Mouse (Mus musculus) heart, adult 8-10 months (tissue): Measurements from ENCODE around the gene Cbfa2t2. TPM values are rescaled to one million over a fixed set of nuclear protein-coding genes. Genes with fewer than 3 reads are reported as not detected.
A peak's percentile ranks its signal among the peaks of the same experiment; 100 is the strongest.

Experiments
- DNase-seq: peaks from one replicate; pipeline ENCODE4 v3.0.0; 2022; ENCODE audit warnings: low spot score
- total RNA-seq, 4 experiments: library from RNA; stranded (reverse); gene quantifications; 2 replicates each; pipeline ENCODE4 v1.2.4; 2022

Gene Cbfa2t2
- total RNA-seq, 4 experiments from 2014 or later: 11.6 to 22.2 (median 16.0) TPM

DNA sequence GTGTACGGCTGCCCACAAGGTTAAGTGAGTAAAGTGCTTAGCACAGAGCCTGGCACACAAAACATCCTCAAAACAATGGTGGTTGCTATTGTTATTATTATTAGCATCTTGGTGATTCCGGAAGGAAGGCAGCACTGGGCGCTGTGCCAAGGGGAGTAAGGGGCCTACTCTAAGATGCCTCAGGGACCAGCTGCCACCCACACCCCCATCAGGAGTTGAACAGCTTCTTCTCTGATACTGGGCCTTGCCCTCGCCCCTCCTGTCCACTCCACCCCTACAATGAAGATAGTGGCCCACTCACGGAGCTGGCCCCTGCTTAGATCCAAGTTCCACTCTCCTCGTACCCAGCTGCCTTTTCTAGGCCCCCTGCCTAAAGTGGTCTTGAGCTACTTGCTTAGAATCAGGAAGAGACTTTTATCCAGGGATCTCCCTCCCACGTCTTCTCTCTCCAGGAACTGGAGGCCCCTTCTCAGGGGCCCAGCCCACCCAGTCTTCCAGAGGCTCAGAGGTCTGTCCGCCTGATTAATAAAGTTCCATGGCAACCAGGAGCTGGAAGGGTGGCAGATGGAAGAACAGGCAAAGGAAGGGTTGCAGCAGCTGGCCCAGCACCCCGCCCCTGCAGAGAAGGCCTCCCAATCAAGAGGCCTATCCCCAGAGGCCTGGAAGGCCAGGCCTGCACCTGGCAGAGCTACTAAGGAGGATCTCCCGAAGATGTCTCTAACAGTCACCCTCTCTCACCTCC, 132.2 kb downstream of the Cbfa2t2 start:
- no peak for DNase-seq

DNA sequence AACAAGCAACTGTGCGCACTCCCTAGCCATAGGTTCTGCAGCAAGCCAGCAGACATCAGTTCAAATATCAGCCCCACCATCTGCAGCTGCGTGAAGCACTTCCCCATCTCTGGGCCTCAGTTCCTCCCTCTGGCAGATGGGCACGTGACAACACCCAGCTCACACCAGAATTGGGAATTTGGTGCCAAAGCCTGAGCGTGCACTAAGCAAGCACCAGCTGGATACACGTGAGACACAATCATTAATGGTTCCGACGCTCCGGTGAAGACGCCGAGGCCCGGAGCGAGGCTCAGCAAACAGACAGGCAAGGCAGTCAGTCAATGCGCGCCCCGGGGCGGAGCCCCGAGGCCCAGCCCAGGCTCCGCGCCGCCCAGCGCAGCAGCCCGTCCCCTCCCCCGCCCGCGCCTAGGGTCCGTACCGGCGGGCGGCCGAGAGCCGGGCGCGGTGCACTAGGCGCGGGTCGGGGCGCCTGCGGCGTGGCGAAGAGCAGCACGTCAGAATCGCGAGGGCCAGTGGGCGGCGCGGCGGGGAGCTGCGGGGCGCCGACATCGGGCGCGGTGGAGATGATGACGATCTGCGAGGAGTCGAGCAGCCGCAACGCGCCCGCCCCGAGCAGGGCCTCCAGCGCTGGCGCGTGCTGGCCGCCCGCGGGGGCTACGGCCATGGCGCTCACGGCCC, 132.9 kb downstream of the Cbfa2t2 start:
- DNase-seq: no peak

DNA sequence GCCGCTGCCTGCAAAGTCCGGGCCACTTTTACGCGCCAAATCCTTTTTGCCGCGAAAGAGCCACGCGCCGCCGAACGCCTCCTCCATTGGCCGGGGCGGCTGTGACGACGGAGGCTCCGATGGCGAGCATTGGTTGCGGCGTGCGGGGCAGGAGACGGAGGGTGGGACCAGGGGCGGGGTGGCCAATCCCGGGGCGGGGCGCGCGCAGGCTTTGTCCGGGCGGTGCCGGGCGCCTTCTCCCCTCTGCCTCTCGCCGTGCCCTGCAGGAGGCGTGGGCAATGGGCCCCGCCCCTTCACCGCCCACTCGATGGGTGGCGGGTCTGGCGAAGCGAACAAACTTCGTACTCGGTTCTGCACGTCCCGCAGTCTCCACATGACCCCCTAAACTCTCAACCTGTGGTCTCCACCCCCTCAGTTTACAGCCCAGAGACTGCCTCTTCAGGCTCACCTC, 133.6 kb downstream of the Cbfa2t2 start, which contains the start of gene E2f1:
Gene E2f1 (minus strand): TSS at position 57 of the 451 bp plus-strand sequence.
- DNase-seq: peak; percentile 86

DNA sequence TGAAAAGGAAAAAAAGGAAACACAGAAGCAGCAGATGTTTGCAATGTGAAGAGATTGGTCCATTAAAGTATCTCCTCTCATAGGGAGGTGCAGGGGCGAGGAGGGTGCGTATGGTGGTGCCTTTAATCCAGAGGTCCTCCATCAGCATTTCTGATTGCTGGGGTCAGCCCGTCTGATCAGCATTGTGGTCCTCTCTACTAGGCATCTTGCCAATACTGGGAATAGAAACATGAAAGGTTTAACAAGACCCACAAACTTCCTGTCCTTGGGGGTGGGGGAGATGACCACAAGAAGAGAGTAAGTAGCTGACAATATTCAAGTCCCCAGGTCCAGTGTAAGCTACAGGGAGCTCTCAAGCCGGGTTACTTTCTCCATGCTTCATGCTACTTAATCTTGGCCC, 134.4 kb downstream of the Cbfa2t2 start:
- no peak for DNase-seq

DNA sequence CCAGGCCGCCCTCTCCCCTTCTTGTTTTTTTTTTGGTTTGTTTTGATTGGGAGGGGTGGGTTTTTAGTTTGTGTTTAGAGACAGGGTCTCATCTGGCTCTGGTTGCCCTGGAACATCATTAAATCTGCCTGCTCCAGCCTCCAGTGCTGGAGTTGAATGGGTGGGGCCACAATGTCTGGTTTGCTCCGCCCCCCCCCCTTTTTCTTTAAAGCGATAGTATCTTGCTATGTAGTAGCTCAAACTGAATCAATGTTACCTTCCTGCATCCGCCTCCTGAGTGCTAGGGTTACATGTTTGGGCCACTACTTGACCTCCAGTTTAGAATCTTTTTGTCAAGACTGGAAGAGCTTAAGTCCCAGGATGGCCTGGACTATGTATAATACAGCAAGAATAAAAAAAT, 135.0 kb downstream of the Cbfa2t2 start:
- no peak for DNase-seq

DNA sequence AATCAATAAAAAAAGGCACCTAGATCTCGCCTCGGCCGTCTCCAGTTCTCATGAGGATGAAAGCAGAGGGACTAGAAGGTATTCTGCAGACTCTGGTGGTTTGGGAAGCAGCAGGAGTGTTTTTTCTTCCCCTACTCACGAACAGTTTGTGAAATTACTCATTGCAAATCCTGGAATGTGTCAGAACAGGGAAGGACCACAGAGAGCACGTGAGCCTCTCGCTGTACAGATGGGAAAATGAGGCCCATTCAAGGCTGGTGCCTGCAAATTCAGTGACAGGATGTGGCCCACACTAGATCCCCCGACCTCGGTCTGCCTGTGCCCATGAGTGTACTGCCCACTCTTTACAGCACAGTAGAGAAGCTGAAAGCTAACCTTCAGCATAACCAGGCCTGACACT, 135.7 kb downstream of the Cbfa2t2 start:
- no peak for DNase-seq

DNA sequence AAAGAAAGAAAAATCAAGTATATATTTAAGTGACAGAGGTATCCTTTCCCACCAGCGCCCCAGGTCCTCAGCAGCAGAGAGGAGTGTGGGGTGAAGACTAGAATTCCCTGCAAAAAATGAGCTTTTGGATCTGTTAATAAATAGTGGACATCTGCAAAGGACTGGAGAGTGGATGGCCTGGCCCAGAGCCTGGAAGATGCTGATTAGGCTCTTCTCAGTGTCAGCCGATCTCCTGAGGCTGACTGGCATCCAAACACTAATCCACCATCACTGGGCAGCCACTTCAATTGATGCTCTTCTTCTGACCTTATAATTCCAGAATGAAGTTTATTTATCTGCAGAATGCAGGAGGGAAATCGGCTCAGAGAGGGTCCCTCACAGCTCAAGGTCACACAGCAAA, 136.7 kb downstream of the Cbfa2t2 start:
- DNase-seq: no peak

DNA sequence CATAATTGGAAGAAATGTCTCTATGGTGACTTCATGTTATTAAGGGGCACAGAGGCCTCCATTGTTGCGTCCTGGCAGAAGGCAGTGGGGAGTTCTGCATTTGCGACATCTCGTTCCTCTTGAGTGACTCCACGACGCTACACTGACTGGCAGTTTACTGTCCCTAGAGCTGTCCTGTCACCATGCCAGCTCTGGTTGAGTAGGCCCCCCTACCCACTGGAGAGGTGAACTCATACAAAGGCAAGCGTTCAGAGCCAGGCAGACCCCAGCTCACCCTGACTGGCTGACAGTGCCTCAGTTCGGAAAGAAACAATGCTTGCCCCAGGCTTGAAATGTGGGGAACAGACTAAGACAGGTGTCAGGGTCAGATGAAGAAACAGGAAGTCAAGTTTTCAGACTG, 138.0 kb downstream of the Cbfa2t2 start:
- no peak for DNase-seq

DNA sequence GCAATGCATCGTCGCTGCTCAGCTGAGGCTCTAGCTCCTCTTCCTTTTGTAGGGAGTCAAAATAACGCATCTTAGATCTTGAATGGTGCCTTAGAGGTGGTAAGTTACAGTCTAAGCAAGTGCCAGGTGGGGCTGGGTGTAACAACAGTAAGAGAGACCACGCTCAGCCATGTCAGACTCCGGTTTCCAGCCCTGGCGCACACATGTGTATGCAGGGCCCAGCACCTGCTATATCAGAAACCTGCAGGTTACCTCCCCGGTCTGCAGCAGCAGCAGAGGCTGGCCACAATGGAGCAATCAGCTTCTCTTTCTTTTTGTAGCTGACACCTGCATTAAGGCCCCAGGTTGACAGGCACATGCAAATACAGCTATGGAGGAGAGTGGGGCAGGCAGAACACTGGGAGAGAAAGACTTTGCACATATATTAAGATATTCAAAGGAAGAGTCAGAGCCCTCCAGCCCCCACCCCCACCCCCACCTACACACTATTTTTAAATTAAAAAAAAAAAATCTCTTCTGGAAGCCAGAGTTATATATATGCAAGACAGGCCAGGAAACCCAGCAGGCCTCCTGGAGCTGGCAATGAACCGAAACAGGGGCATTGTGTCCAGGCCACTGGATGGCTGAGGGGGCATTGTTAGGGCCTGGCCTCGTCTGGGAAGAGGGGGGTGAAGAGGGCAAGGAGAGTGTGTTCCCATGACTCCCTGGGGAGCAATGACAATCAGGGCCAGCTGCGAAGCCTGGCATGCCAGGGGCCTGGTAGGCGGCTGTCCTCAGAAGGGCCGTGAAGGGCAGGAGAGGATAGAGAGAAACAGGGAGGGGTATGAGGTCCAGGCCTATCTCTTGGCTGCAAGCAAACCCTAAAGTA, 140.8 kb downstream of the Cbfa2t2 start:
- DNase-seq: no peak

DNA sequence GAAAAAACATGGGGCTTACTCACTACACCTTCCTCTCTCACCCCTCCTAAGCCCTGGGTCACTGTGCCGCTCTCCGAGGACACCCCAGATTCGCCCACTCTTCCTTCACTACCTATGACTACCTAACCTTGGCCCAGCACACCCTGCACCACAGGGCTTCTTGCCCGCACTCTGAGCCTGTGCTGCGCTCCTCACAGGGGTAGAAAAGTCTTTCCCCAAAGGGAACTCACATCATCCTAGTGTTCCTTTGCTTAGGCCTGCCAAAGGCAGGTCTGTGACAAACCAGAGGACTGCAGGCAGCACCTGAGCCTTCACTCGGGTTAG, 141.4 kb downstream of the Cbfa2t2 start:
- no peak for DNase-seq

DNA sequence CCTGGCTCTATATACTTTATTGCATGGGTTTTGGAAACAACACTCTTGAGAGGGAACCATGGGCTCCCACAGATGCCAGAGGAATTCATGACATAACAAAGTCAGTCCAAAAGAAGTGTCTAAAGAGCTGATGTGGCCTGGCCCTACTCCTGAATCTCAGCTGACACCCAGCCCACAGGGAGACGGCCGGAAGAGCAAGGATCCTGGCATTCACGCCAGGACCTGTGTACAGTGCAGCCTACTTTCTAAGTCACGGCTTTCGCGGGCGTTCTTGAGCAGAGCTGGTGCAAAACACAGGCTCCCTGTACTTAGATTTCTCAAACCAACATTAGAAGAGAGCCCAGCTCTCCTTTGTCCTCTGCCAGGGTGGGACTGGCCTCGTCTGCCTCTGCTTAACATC, 144.3 kb downstream of the Cbfa2t2 start:
- no peak for DNase-seq

DNA sequence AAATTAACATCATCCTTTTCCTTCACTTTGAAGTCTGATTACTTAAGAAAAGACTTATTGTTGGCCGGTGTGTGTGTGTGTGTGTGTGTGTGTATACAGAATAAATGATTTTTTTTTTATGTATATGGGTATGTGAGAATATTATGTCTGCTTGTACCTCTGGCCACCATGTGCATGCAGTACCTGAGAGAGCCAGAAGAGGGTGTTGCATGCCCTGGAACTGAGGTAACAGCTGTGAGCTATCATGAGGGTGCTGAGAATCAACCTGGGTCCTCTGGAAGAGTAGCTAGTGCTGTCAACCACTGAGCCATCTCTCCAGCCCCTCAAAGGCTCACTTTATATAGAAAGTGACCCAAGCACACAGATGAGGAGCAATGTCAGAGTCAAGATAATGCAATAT, 145.1 kb downstream of the Cbfa2t2 start:
- no peak for DNase-seq

DNA sequence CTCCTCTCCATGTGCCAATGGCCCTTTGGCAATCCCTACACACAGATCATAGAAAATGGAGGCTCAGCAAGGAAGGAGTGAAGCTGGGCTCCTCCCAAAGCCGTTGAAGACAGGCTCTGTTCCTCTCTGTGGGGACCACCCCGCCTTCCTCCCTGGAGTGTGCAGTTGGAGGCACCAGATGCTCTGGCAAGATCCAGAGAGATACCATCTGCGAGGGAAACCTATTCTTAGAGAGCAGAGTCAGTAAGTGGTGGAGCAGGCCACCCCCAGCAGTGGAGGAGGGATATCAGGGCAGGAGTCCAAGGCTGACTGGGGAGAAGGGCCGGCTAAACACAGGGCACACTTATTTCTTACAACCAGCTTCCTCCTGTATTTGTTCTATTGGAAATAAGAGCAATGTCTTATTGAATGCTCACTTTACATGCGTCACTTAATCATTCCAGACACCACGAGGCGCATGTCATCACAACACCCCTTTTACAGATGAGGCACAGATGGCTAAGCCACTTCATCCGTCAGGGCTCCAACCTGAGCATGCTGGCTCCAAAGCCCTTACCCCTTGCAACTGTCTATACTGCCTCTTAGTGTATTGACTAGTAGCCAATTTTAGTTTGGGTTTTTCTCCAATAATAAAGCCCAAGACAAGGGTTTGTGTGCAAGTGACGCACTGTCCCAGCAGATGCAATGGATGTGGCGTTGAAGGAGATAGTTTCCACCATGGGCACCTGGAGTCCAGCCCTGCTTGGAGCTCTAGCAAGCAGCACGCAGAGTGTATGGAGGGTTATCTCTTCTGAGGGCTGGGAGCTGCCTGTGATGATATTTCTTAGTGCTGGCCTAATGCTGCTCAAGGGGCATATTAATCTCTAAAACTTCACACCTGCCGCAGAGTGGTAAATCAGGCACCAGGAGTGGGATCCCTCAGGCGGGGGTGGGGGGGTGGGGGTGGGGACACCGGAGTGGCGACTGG, 147.9 kb downstream of the Cbfa2t2 start:
- DNase-seq: no peak

DNA sequence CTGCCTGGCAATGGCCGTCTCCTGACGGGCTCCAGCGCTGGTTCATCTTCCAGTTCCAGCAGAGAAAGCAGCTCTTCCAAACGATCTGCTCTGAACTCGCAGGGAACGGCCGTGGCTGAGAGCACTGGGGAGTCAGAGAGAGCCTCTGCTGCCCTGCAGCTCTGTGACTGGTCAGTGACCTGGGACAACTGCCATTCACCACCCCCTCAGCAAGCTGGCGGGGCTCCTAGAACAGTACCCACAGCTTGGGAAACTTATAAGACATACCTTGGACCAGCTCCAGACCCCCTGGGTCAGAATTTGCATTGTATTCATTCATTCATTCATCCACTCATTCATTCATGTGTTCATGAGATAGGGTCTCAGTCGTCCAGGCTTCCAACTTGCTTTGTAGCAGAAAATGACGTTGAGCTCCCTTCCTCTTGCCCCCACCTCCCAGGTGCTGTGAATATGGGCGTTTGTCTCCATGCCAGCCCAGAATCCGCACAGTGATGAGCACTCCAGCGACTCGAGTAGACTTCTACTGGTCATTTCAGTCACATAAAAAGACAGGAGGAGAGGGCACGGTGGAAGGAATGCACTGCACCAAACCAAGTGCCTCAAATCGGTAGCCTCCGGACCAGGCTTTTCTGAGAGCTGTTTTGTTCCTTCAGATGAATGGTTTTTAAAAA, 148.8 kb downstream of the Cbfa2t2 start:
- DNase-seq: no peak

DNA sequence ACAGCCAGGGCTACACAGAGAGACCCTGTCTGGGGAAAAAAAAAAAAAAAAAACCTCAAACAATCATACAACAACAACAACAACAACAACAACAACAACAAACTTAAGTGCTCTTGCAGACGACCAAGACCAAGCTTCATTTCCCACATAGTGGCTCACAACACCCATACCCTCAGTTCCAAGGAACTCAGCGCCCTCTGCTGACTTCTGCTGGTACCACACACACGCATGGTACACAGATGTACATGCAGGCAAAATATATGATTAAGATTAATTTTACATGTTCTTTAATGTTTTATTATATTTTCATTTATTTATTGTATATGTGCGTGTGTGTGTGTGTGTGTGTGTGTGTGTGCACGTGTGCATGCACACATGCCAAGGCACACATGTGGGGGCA, 150.1 kb downstream of the Cbfa2t2 start:
- DNase-seq: no peak

Other genes with a start within 250 kb of the Cbfa2t2 start
- under 1 TPM in 2 of 4 experiments, not detected in 2; 0.16 to 0.55 TPM for gene Bpifb1, start 245.7 kb upstream of the Cbfa2t2 start, total RNA-seq
- not detected for gene Bpifb5, start 212.7 kb upstream of the Cbfa2t2 start, total RNA-seq
- gene Bpifb9a, start 178.6 kb upstream of the Cbfa2t2 start, total RNA-seq: not detected
- not detected for gene Bpifb9b, start 129.3 kb upstream of the Cbfa2t2 start, total RNA-seq
- 10 to 100 TPM; 17.0 to 21.7 (median 20.5) TPM for gene Cdk5rap1, start 63.5 kb upstream of the Cbfa2t2 start, total RNA-seq
- 10 to 100 TPM; 69.1 to 74.1 (median 72.8) TPM for gene Snta1, start 28.4 kb upstream of the Cbfa2t2 start, total RNA-seq
- gene 1700003F12Rik, start 110.6 kb downstream of the Cbfa2t2 start, total RNA-seq: not detected
- not detected for gene Actl10, start 115.3 kb downstream of the Cbfa2t2 start, total RNA-seq
- 1 to 10 TPM in 1 of 4 experiments, under 1 TPM in 3; 0.25 to 1.2 (median 0.60) TPM for gene Necab3, start 122.4 kb downstream of the Cbfa2t2 start, total RNA-seq
- 1 to 10 TPM in 1 of 4 experiments, under 1 TPM in 3; 0.25 to 1.2 (median 0.47) TPM for gene E2f1, start 133.4 kb downstream of the Cbfa2t2 start, total RNA-seq
- gene Pxmp4, start 167.2 kb downstream of the Cbfa2t2 start, total RNA-seq: 10 to 100 TPM; 25.0 to 31.0 (median 27.2) TPM
- gene Zfp341, start 176.8 kb downstream of the Cbfa2t2 start, total RNA-seq: 1 to 10 TPM; 2.4 to 4.3 (median 2.7) TPM
- not detected for gene 4930519P11Rik, start 177.0 kb downstream of the Cbfa2t2 start, total RNA-seq
- 100 to 1,000 TPM; 119 to 132 (median 124) TPM for gene Chmp4b, start 215.2 kb downstream of the Cbfa2t2 start, total RNA-seq